Mouse (Mus musculus): Measurements from ENCODE around the gene Tmem82. TPM values are rescaled to one million over a fixed set of nuclear protein-coding genes. Genes with fewer than 3 reads are reported as not detected.

The Tmem82 gene
- polyA plus RNA-seq, 1 experiment from 2014 or later = 3.3 TPM

DNA sequence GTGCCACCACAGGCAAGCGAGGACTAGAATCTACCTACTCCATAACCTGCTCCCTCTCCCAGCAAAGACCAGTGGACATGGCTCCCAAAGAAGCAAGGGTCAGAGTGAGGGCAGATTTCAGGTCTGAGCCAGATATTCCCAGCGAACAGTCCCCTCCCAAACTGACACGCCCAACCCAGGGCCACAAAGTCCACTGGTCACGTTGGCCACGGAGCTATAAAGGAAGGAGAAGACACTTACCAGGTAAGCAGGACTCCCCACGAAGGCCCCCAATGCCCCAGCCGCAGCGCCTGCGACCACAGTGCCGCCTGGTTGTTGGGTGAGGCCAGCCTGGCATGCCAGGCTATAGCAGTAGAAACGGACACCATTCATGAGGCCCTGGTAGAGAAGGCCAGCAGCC is 4.6 kb upstream of the Tmem82 start:
- no peak for ATAC-seq (replicated peaks; ENCODE audit: low FRiP score)
- WGBS = 82% methylated on average over 11 of the region's 11 CpGs
- Histone ChIP-seq H3K4me2 (no peak overlapping the region), H3K9ac (ENCODE audit: low read depth, low read length) (no peak overlapping the region), H3K4me3 (ENCODE audit: low read depth, low read length) (no peak overlapping the region), H3K4me1 (replicated peaks; ENCODE audit: control insufficient read depth, insufficient read depth, low read length) (peaks cover 6% of the 10 kb centered on the region; the same call in 1 of the 2 replicates), H3K27ac (ENCODE audit: low read depth, low read length) (no peak overlapping the region), H3K36me3 (ENCODE audit: control insufficient read depth, insufficient read depth, low read length) (peaks cover 11% of the 10 kb centered on the region; the same call in 1 of the 2 replicates), H3K27me3 (replicated peaks; ENCODE audit: control insufficient read depth, insufficient read depth, low read length) (no peaks in the 10 kb centered on the region), H3K9me3 (ENCODE audit: control insufficient read depth, low read length) (no peaks in the 10 kb centered on the region)
- DNase-seq (ENCODE audit: low spot score) = no peak

GRCm38 (mm10) chr4:141622580-141622979 is 4.1 kb upstream of the Tmem82 start:
- DNase-seq (ENCODE audit: low spot score) = no peak
- Histone ChIP-seq H3K9ac (ENCODE audit: low read depth, low read length) (no peak overlapping the region), H3K4me2 (no peak overlapping the region), H3K9me3 (ENCODE audit: control insufficient read depth, low read length) (no peaks in the 10 kb centered on the region), H3K4me3 (ENCODE audit: low read depth, low read length) (no peak overlapping the region), H3K27me3 (replicated peaks; ENCODE audit: control insufficient read depth, insufficient read depth, low read length) (no peaks in the 10 kb centered on the region), H3K36me3 (ENCODE audit: control insufficient read depth, insufficient read depth, low read length) (peaks cover 8% of the 10 kb centered on the region; the same call in 1 of the 2 replicates), H3K4me1 (replicated peaks; ENCODE audit: control insufficient read depth, insufficient read depth, low read length) (peaks cover 9% of the 10 kb centered on the region; the same call in 1 of the 2 replicates), H3K27ac (ENCODE audit: low read depth, low read length) (no peak overlapping the region)
- 81% methylated on average over 5 of the region's 5 CpGs for WGBS
- ATAC-seq (replicated peaks; ENCODE audit: low FRiP score) = no peak

- H3K4me2 ChIP-seq = no peak overlapping the region
- 76% methylated on average over 8 of the region's 8 CpGs for WGBS
- H3K4me3 ChIP-seq (ENCODE audit: low read depth, low read length) = no peak overlapping the region
- H3K27ac ChIP-seq (ENCODE audit: low read depth, low read length) = no peak overlapping the region
- no peak for ATAC-seq (replicated peaks; ENCODE audit: low FRiP score)
- H3K27me3 ChIP-seq (replicated peaks; ENCODE audit: control insufficient read depth, insufficient read depth, low read length) = no peaks in the 10 kb centered on the region
- peaks cover 11% of the 10 kb centered on the region; the same call in 1 of the 2 replicates for H3K4me1 ChIP-seq (replicated peaks; ENCODE audit: control insufficient read depth, insufficient read depth, low read length)
- no peak overlapping the region for H3K9ac ChIP-seq (ENCODE audit: low read depth, low read length)
- no peak for DNase-seq (ENCODE audit: low spot score)
- peaks cover 8% of the 10 kb centered on the region; the same call in 1 of the 2 replicates for H3K36me3 ChIP-seq (ENCODE audit: control insufficient read depth, insufficient read depth, low read length)
- no peaks in the 10 kb centered on the region for H3K9me3 ChIP-seq (ENCODE audit: control insufficient read depth, low read length)
These were observed 3.7 kb upstream of the Tmem82 start for GRCm38 (mm10) chr4:141622091-141622490.

GRCm38 (mm10) chr4:141621297-141621696 is 2.9 kb upstream of the Tmem82 start:
- DNase-seq (ENCODE audit: low spot score) (no peak), ATAC-seq (replicated peaks; ENCODE audit: low FRiP score) (no peak)
- Histone ChIP-seq H3K9me3 (ENCODE audit: control insufficient read depth, low read length) (no peaks in the 10 kb centered on the region), H3K27ac (ENCODE audit: low read depth, low read length) (no peak overlapping the region), H3K4me1 (replicated peaks; ENCODE audit: control insufficient read depth, insufficient read depth, low read length) (peaks cover 11% of the 10 kb centered on the region; the same call in 1 of the 2 replicates), H3K36me3 (ENCODE audit: control insufficient read depth, insufficient read depth, low read length) (peaks cover 3% of the 10 kb centered on the region; the same call in 1 of the 2 replicates), H3K4me2 (no peak overlapping the region), H3K9ac (ENCODE audit: low read depth, low read length) (no peak overlapping the region), H3K27me3 (replicated peaks; ENCODE audit: control insufficient read depth, insufficient read depth, low read length) (no peaks in the 10 kb centered on the region), H3K4me3 (ENCODE audit: low read depth, low read length) (no peak overlapping the region)
- 82% methylated on average over 8 of the region's 8 CpGs for WGBS

DNA sequence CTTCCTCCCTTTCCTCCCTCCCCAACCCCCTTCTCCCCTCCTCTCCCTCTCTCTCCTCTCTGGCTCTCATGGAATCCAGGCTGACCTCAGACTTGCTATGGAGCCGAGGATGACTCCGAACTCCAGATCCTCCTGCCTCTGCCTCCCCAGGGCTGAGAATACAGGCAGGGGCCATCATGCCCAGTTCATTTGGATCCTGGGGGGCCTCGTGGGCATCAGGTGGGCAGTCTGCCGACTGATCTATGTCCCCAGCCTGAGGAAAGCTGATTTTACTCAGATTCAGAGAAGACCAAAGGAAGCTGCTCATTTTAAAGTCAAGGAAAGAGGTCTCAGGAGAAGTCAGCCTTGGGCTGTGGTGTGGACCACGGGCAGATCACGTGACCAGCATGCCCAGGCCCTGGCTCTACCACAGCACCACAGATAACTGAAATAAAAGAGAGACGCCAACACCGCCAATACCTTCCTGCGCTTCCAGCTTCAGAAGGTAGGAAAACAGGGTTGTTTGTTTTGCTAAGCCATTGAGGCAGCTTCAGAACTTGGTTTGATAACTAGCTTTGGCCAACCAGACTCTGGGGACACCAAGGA is 958 bp upstream of the Tmem82 start:
- H3K36me3 ChIP-seq (ENCODE audit: control insufficient read depth, insufficient read depth, low read length) = no peaks in the 10 kb centered on the region
- no peak for ATAC-seq (replicated peaks; ENCODE audit: low FRiP score)
- no peak overlapping the region for H3K4me3 ChIP-seq (ENCODE audit: low read depth, low read length)
- H3K9me3 ChIP-seq (ENCODE audit: control insufficient read depth, low read length) = no peaks in the 10 kb centered on the region
- DNase-seq (ENCODE audit: low spot score) = no peak
- 80% methylated on average over 9 of the region's 9 CpGs for WGBS
- H3K27me3 ChIP-seq (replicated peaks; ENCODE audit: control insufficient read depth, insufficient read depth, low read length) = no peaks in the 10 kb centered on the region
- H3K9ac ChIP-seq (ENCODE audit: low read depth, low read length) = no peak overlapping the region
- H3K4me1 ChIP-seq (replicated peaks; ENCODE audit: control insufficient read depth, insufficient read depth, low read length) = peaks cover 11% of the 10 kb centered on the region; the same call in 1 of the 2 replicates
- no peak overlapping the region for H3K4me2 ChIP-seq
- no peak overlapping the region for H3K27ac ChIP-seq (ENCODE audit: low read depth, low read length)

DNA sequence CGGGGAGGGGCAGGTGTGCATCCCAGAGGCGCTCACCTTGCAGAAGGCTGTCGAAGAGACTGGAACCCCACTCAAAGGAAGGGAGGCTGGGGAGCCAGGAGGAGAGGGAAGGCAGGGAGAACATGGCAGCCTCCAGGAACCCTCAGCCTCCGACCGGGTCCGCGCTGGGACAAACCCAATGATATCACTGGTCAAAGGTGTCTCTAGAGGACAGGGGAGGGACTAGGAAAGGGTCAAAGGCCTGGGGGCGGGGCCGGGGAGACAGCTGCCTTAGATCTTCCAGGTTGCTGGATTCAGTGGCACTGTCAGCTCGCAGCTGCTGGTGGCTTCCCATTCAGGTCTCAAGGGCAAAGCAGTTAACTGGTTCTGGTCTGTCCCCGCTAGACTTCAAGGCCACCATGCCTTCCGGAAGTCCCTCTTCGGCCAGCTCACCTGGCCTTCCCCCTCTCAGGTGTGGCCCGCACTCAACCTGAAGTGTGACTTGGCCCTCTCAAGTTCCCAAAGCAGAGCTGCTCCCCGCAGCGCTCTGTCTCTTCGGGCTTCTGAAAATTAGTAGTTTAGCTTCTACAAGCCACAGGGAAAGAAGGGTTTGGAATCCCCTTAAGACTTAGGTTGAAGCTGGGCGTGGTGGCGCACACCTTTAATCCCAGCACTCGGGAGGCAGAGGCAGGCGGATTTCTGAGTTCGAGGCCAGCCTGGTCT is 419 bp downstream of the Tmem82 start:
- 12% methylated on average over 22 of the region's 22 CpGs for WGBS
- Histone ChIP-seq H3K9me3 (ENCODE audit: control insufficient read depth, low read length) (no peaks in the 10 kb centered on the region), H3K4me3 (ENCODE audit: low read depth, low read length) (peak overlapping the region; percentile 51), H3K36me3 (ENCODE audit: control insufficient read depth, insufficient read depth, low read length) (no peaks in the 10 kb centered on the region), H3K4me2 (peak overlapping the region; percentile 74), H3K27ac (ENCODE audit: low read depth, low read length) (no peak overlapping the region), H3K27me3 (replicated peaks; ENCODE audit: control insufficient read depth, insufficient read depth, low read length) (no peaks in the 10 kb centered on the region), H3K4me1 (replicated peaks; ENCODE audit: control insufficient read depth, insufficient read depth, low read length) (peaks cover 11% of the 10 kb centered on the region; the same call in 1 of the 2 replicates), H3K9ac (ENCODE audit: low read depth, low read length) (peak overlapping the region; percentile 26)
- DNase-seq (ENCODE audit: low spot score) (peak; percentile 65), ATAC-seq (replicated peaks; ENCODE audit: low FRiP score) (peak; percentile 54)

DNA sequence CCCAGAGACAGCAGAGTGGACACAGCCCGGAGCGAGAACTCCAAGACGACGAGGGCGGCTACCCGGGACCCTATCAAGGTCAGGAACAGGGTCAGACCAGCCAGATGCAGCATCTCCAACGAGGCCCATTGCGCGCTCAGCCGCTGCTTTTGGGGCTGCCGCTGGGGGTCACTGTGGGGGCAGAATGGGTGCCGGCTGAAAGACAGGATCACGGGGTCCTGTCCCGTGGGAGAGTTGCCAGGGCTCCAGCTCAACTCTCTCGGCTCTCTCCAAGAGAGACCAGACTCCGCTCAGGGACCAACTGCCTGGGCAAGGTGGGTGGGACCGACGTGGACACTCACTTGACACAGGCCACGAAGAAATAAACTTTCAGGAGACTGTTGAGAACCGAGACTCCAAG is 1.1 kb downstream of the Tmem82 start:
- 4% methylated on average over 20 of the region's 20 CpGs for WGBS
- H3K9ac ChIP-seq (ENCODE audit: low read depth, low read length) = peak overlapping the region; percentile 26

GRCm38 (mm10) chr4:141616811-141617210 is 1.6 kb downstream of the Tmem82 start:
- H3K27me3 ChIP-seq (replicated peaks; ENCODE audit: control insufficient read depth, insufficient read depth, low read length) = no peaks in the 10 kb centered on the region
- ATAC-seq (replicated peaks; ENCODE audit: low FRiP score) (no peak), DNase-seq (ENCODE audit: low spot score) (no peak)
- H3K4me1 ChIP-seq (replicated peaks; ENCODE audit: control insufficient read depth, insufficient read depth, low read length) = peaks cover 11% of the 10 kb centered on the region; the same call in 1 of the 2 replicates
- no peaks in the 10 kb centered on the region for H3K9me3 ChIP-seq (ENCODE audit: control insufficient read depth, low read length)
- no peaks in the 10 kb centered on the region for H3K36me3 ChIP-seq (ENCODE audit: control insufficient read depth, insufficient read depth, low read length)
- H3K4me3 ChIP-seq (ENCODE audit: low read depth, low read length) = no peak overlapping the region
- no peak overlapping the region for H3K9ac ChIP-seq (ENCODE audit: low read depth, low read length)
- H3K4me2 ChIP-seq = no peak overlapping the region; the same call in 1 of the 2 replicates
- 72% methylated on average over 6 of the region's 6 CpGs for WGBS
- no peak overlapping the region for H3K27ac ChIP-seq (ENCODE audit: low read depth, low read length)

More for the DNA sequence above, 1.1 kb downstream of the Tmem82 start:
- H3K27ac ChIP-seq (ENCODE audit: low read depth, low read length) = no peak overlapping the region
- peak; percentile 33 for ATAC-seq (replicated peaks; ENCODE audit: low FRiP score)
- H3K4me2 ChIP-seq = peak overlapping the region; percentile 74
- H3K4me3 ChIP-seq (ENCODE audit: low read depth, low read length) = peak overlapping the region; percentile 51
- no peaks in the 10 kb centered on the region for H3K9me3 ChIP-seq (ENCODE audit: control insufficient read depth, low read length)
- DNase-seq (ENCODE audit: low spot score) = peak; percentile 77
- no peaks in the 10 kb centered on the region for H3K36me3 ChIP-seq (ENCODE audit: control insufficient read depth, insufficient read depth, low read length)
- no peaks in the 10 kb centered on the region for H3K27me3 ChIP-seq (replicated peaks; ENCODE audit: control insufficient read depth, insufficient read depth, low read length)
- H3K4me1 ChIP-seq (replicated peaks; ENCODE audit: control insufficient read depth, insufficient read depth, low read length) = peaks cover 11% of the 10 kb centered on the region; the same call in 1 of the 2 replicates
